Mouse (Mus musculus) R1 (cell line): ENCODE data around the gene Med24.

Experiments
- DNase-seq: peaks from one replicate; pipeline ENCODE4 v3.0.0-alpha.2; 2018; ENCODE audit warnings: low read depth, low spot score

Med24 gene

GRCm38 (mm10) chr11:98729119-98729588 is at the start of gene Med24:
TSS of gene Med24 (minus strand) at chr11:98729435.
- peak; percentile 96 for DNase-seq

- no peak for DNase-seq
These were observed 48.7 kb upstream of the Med24 start for GRCm38 (mm10) chr11:98777888-98778287.

- peak; percentile 92 for DNase-seq
These were observed 47.8 kb upstream of the Med24 start for GRCm38 (mm10) chr11:98776843-98777590.

GRCm38 (mm10) chr11:98776052-98776764 is 47.0 kb upstream of the Med24 start:
- DNase-seq = no peak

- DNase-seq = peak; percentile 98
These were observed 46.3 kb upstream of the Med24 start for GRCm38 (mm10) chr11:98775348-98776051.

- DNase-seq = no peak
These were observed 45.5 kb upstream of the Med24 start, which contains the start of gene Nr1d1 for GRCm38 (mm10) chr11:98774582-98775347. TSS of gene Nr1d1 (minus strand) at chr11:98775333.

GRCm38 (mm10) chr11:98773635-98774295 is 44.5 kb upstream of the Med24 start:
- DNase-seq = peak; percentile 99

- DNase-seq = no peak
These were observed 43.5 kb upstream of the Med24 start for GRCm38 (mm10) chr11:98772667-98773171.

GRCm38 (mm10) chr11:98771844-98772525 is 42.8 kb upstream of the Med24 start:
- no peak for DNase-seq

- DNase-seq = no peak
These were observed 41.9 kb upstream of the Med24 start for GRCm38 (mm10) chr11:98771131-98771530.

GRCm38 (mm10) chr11:98770096-98770975 is 41.1 kb upstream of the Med24 start:
- no peak for DNase-seq

GRCm38 (mm10) chr11:98769007-98769954 is 40.0 kb upstream of the Med24 start:
- no peak for DNase-seq

GRCm38 (mm10) chr11:98768127-98769006 is 39.1 kb upstream of the Med24 start:
- DNase-seq = no peak

GRCm38 (mm10) chr11:98767713-98768112 is 38.5 kb upstream of the Med24 start:
- DNase-seq = no peak

GRCm38 (mm10) chr11:98767276-98767675 is 38.0 kb upstream of the Med24 start:
- DNase-seq = peak; percentile 64

GRCm38 (mm10) chr11:98766816-98767215 is 37.6 kb upstream of the Med24 start:
- no peak for DNase-seq

- no peak for DNase-seq
These were observed 37.1 kb upstream of the Med24 start for GRCm38 (mm10) chr11:98766346-98766745.
